Mouse (Mus musculus) forebrain, postnatal 0 days (tissue): ENCODE results near the gene Acly. TPM values are rescaled to one million over a fixed set of nuclear protein-coding genes. Genes with fewer than 3 reads are reported as not detected.

Experiments
- ATAC-seq: fragments of 200-750 bp; cut with Nextera tagmentation; 2 replicates; pipeline ENCODE4 v1.8.0; 2017; ENCODE audit warnings: mild to moderate bottlenecking, moderate library complexity
- DNase-seq: peaks from one replicate; pipeline ENCODE4 v3.0.0-alpha.2; 2015
- H3K27ac ChIP-seq: fragments of 300-500 bp; sonication (generic); 2 replicates; pipeline ENCODE4 v1.5.1; 2014; ENCODE audit warnings: low read depth, mild to moderate bottlenecking, antibody characterized with exemption, low read length, moderate library complexity, mixed read lengths
- H3K27me3 ChIP-seq: fragments of 300-500 bp; sonication (generic); 2 replicates; pipeline ENCODE4 v1.6.1; 2014; ENCODE audit warnings: mild to moderate bottlenecking, low read length, mixed read lengths; ENCODE audit not compliant: insufficient read depth
- H3K36me3 ChIP-seq: fragments of 300-500 bp; sonication (generic); 2 replicates; pipeline ENCODE4 v1.6.1; 2014; ENCODE audit warnings: mild to moderate bottlenecking, moderate library complexity; ENCODE audit not compliant: insufficient read depth
- H3K4me1 ChIP-seq: fragments of 300-500 bp; sonication (generic); 2 replicates; pipeline ENCODE4 v1.6.1; 2014; ENCODE audit warnings: antibody characterized with exemption; ENCODE audit not compliant: insufficient read depth
- H3K4me2 ChIP-seq: fragments of 300-500 bp; sonication (generic); 2 replicates; pipeline ENCODE4 v1.6.1; 2014; ENCODE audit warnings: low read depth, mild to moderate bottlenecking, moderate library complexity
- H3K4me3 ChIP-seq: fragments of 300-500 bp; sonication (generic); 2 replicates; pipeline ENCODE4 v1.5.1; 2014; ENCODE audit warnings: low read depth, low read length, mixed read lengths
- H3K9ac ChIP-seq: fragments of 300-500 bp; sonication (generic); 2 replicates; pipeline ENCODE4 v1.6.1; 2014; ENCODE audit warnings: mild to moderate bottlenecking
- H3K9me3 ChIP-seq: fragments of 300-500 bp; sonication (generic); 2 replicates; pipeline ENCODE4 v1.6.1; 2016; ENCODE audit warnings: low read length
- CTCF ChIP-seq: sonication (generic); IDR thresholded peaks from 2 replicates; pipeline ENCODE4 v1.5.1; 2016; ENCODE audit warnings: antibody characterized with exemption, control low read depth, low read depth
- WGBS: fragments of 180-500 bp; shearing (Covaris S2); extraction: QIAGEN DNeasy Blood & Tissue Kit; methylation state at CpG from one replicate; pipeline ENCODE4 v1.1.7; 2014; 5-methylcytosine and 5-hydroxymethylcytosine counted together
- polyA plus RNA-seq: library from polyadenylated mRNA; unstranded; fragments of >200 nt; fragmentation: Nextera tagmentation; extraction: Ambion mirVana; gene quantifications from 2 replicates; pipeline ENCODE4 v1.2.1, GENCODE M21; 2015
- total RNA-seq: library from RNA; depleted of rRNA; stranded (reverse); fragments of >200 nt; gene quantifications from 2 replicates; pipeline ENCODE4 v1.2.3, GENCODE M21; 2014

Acly gene
- total and polyA plus RNA-seq, 2 experiments from 2014 or later, result 109 to 203 TPM

DNA sequence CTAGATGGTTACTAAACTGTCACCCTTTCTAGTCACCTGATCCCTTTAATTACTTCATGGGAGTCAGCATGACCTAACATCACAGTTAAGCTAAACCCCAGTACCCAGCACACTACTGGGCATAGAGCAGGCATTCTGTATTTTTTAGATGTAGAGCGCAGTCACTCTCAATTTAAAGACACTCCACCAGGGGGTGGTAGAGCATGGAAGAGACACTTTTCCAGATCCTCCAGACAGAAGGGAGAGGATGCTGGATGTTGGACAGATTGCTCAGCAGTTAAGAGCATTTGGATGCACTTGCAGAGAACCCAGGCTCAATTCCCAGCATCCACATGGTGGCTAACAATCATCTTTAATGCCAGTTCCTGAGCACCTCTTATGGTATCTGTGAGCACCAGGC is 15.4 kb downstream of the Acly start:
- DNase-seq, result peak; percentile 68
- no peak overlapping the region for H3K9ac ChIP-seq
- ATAC-seq, result peak; percentile 36; the same call in 1 of the 2 replicates
- no peak overlapping the region for H3K4me2 ChIP-seq
- no peaks in the 10 kb centered on the region for H3K9me3 ChIP-seq
- no peaks in the 10 kb centered on the region for H3K4me1 ChIP-seq
- WGBS, result 78% methylated on average over 1 of the region's 1 CpGs
- TF ChIP-seq CTCF, result peak; percentile 68
- H3K27ac ChIP-seq, result no peak overlapping the region
- H3K27me3 ChIP-seq, result no peaks in the 10 kb centered on the region
- H3K4me3 ChIP-seq, result no peak overlapping the region
- peaks cover 78% of the 10 kb centered on the region for H3K36me3 ChIP-seq

DNA sequence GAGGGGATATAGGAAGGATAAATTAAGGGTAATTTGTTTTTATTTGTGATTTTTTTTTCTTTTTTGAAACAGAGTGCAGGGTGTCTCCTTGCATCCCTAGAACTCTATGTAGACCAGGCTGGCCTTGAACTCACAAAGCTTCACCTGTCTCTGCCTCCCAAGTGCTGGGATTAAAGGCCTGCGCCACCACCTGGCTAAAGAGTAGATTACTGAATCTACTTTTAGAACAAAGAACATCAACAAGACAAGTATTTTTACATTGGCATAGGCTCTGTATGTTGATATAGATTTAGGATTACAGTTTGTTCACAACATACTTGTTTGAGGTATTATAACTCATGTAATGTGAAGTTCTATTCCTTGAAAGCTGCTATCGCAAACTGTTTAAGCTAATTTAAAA is 17.2 kb downstream of the Acly start:
- no peaks in the 10 kb centered on the region for H3K9me3 ChIP-seq
- H3K27ac ChIP-seq, result no peak overlapping the region
- peak; percentile 17; the same call in 1 of the 2 replicates for TF ChIP-seq CTCF
- H3K4me3 ChIP-seq, result no peak overlapping the region
- no peak overlapping the region for H3K4me2 ChIP-seq
- peaks cover 75% of the 10 kb centered on the region for H3K36me3 ChIP-seq
- ATAC-seq (no peak), DNase-seq (no peak)
- H3K4me1 ChIP-seq, result no peaks in the 10 kb centered on the region
- H3K9ac ChIP-seq, result no peak overlapping the region
- 94% methylated on average over 2 of the region's 2 CpGs for WGBS
- no peaks in the 10 kb centered on the region for H3K27me3 ChIP-seq

DNA sequence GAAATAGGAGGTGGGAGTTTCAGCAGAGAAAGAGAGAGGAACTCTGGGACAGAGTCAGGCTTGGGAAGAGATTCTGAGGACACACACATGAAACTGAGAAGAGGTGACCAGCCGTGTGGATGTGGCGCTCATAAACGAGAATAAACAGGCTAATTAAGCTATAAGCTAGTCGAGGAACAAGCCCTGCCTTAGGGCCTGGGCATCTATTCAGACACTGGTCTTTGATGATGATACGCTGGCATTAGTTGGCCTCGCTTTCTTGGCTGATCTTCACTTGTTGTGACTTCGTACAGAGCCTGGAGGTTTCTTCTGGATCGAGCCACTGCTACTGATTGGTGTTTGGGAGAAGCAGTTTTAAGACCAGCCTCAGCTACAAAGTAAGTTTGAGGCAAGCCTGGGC is 21.8 kb downstream of the Acly start:
- H3K9me3 ChIP-seq, result no peaks in the 10 kb centered on the region
- no peak for ATAC-seq
- no peak overlapping the region for H3K9ac ChIP-seq
- WGBS, result 81% methylated on average over 8 of the region's 8 CpGs
- no peak overlapping the region for H3K4me2 ChIP-seq
- H3K27ac ChIP-seq, result no peak overlapping the region
- no peaks in the 10 kb centered on the region for H3K27me3 ChIP-seq
- H3K4me1 ChIP-seq, result no peaks in the 10 kb centered on the region
- H3K4me3 ChIP-seq, result no peak overlapping the region
- TF ChIP-seq CTCF, result no peak
- peaks cover 75% of the 10 kb centered on the region for H3K36me3 ChIP-seq
- DNase-seq, result no peak

DNA sequence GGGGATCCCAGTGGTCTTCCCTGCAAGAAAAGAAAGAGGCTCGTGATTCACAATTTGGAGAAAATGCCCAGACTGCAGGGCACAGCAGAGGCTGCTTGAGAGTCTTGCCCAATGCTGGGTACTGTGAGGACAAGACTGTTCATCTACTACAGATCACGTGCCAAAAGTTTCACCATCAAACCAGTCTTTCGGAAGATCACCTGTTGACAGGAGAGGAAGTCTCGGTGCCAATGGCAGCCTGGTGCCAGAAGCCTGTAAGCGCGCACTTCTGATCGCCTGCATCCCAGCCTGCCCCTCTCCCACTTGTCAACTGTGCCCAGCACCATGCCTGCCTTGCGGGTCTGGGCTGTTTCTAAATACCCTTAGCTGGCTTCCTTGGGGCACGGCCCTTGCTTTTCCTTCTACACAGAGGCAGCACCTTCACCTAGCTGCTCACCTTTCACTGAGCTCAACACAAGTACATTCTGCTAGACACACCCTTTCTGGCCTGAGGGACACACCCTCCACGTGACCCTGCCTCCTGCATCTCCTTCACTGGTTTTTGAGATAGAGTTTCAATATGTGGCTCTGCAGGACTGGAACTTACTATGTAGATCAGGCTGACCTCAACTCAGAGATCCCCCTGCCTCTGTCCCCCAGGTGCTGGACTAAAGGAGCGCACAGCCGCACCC is 22.7 kb downstream of the Acly start:
- TF ChIP-seq CTCF, result no peak
- no peaks in the 10 kb centered on the region for H3K27me3 ChIP-seq
- no peak for DNase-seq
- H3K4me1 ChIP-seq, result no peaks in the 10 kb centered on the region
- WGBS, result 88% methylated on average over 12 of the region's 12 CpGs
- H3K9me3 ChIP-seq, result no peaks in the 10 kb centered on the region
- H3K4me2 ChIP-seq, result no peak overlapping the region
- H3K27ac ChIP-seq, result no peak overlapping the region
- ATAC-seq, result no peak
- no peak overlapping the region for H3K9ac ChIP-seq
- H3K36me3 ChIP-seq, result peaks cover 81% of the 10 kb centered on the region
- no peak overlapping the region for H3K4me3 ChIP-seq

DNA sequence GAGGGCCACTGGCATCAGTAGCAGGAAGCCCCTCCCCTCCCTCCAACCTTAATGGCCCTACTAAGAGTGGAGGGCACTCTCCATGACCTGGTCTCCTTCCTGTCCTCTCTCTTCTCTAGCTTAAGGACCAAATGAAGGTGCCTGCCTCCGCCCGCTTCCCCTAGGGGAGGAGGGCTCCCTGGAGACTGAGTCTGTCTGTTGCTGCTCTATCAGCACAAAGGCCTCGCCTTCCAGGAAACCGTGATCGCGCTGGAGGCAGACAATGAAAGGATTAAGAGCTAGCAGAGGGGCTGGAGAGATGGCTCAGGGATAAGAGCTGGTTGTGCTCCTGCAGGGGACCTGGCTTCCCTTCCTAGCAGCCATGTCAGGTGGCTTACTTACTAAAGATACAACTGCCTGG is 26.5 kb downstream of the Acly start:
- H3K36me3 ChIP-seq, result peaks cover 93% of the 10 kb centered on the region
- WGBS, result 14% methylated on average over 6 of the region's 6 CpGs
- no peak overlapping the region for H3K27ac ChIP-seq
- TF ChIP-seq CTCF, result no peak
- no peak overlapping the region for H3K9ac ChIP-seq
- ATAC-seq (no peak), DNase-seq (no peak)
- H3K4me2 ChIP-seq, result no peak overlapping the region
- H3K4me1 ChIP-seq, result no peaks in the 10 kb centered on the region
- no peaks in the 10 kb centered on the region for H3K27me3 ChIP-seq
- no peaks in the 10 kb centered on the region for H3K9me3 ChIP-seq
- H3K4me3 ChIP-seq, result no peak overlapping the region

DNA sequence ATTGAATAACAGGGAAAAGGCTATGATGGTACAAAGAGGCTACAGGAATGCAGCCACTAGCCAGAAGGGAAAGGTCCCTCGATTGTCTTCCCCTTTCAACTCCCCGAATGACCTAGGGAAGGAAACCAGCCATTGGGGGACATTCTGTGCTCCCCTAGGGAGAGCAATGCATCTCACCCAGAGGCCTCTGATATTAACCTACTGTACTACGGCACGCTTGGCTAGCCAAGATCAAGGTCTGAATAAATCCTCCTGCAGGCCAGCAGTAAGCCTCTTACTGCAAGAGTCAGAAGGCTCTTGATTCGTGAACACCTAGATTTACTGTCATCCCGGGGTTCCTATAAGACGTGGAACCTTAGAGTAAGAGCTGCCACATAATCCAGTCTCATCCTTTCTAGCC is 27.1 kb downstream of the Acly start:
- Histone ChIP-seq H3K4me2 (no peak overlapping the region), H3K4me1 (no peaks in the 10 kb centered on the region), H3K27me3 (no peaks in the 10 kb centered on the region), H3K36me3 (peaks cover 96% of the 10 kb centered on the region), H3K27ac (no peak overlapping the region), H3K4me3 (no peak overlapping the region), H3K9me3 (no peaks in the 10 kb centered on the region), H3K9ac (no peak overlapping the region)
- DNase-seq (no peak), ATAC-seq (no peak)
- WGBS, result 80% methylated on average over 7 of the region's 7 CpGs
- TF ChIP-seq CTCF, result no peak

DNA sequence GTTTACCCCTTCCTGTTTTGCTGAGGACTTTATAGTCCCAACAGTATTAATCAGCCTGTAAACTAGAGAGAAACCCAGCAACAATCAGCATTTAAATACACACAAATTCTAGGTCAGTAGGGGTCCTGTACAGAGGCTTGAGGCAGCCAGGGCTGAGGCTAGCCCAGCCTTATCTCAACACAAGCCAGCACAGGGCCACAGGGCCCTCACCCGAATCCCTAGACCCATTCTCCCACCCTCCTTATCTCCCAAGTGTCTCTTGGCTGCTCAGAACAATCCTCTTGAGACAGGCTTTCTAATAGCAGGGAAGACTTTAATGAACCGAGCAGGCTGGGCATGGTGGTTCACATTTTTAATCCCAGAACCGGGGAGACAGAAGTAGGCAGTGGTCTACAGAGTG is 27.6 kb downstream of the Acly start:
- no peak for DNase-seq
- Histone ChIP-seq H3K9ac (no peak overlapping the region), H3K9me3 (no peaks in the 10 kb centered on the region), H3K27me3 (no peaks in the 10 kb centered on the region), H3K4me3 (no peak overlapping the region), H3K36me3 (peaks cover 96% of the 10 kb centered on the region), H3K4me1 (no peaks in the 10 kb centered on the region), H3K4me2 (no peak overlapping the region), H3K27ac (no peak overlapping the region)
- no peak for ATAC-seq
- WGBS, result 76% methylated on average over 3 of the region's 3 CpGs
- no peak for TF ChIP-seq CTCF

DNA sequence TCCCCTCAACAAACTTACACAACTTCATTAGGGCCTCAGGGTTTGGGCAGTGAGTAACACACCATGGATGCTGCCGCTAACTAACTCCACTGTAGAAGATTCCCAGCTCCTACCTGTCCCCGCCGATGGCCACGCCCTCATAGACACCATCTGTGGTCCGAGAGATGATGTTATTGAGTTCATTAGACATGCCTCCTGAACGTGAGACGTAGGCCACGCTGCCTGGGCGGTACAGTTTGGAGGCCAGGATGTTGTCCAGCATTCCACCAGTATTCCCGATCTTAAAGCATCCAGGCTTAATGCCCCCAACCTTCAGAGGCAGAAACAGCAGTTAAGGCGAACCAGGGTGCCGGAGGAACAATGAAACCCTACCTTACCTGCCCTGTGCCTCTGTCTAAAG is 34.0 kb downstream of the Acly start:
- H3K27ac ChIP-seq, result no peak overlapping the region
- no peak for TF ChIP-seq CTCF
- no peak for ATAC-seq

More for the DNA sequence above, 34.0 kb downstream of the Acly start:
- WGBS, result 92% methylated on average over 12 of the region's 12 CpGs
- no peak for DNase-seq
- no peaks in the 10 kb centered on the region for H3K27me3 ChIP-seq
- no peak overlapping the region for H3K4me2 ChIP-seq
- peaks cover 95% of the 10 kb centered on the region for H3K36me3 ChIP-seq
- no peak overlapping the region for H3K9ac ChIP-seq
- no peaks in the 10 kb centered on the region for H3K4me1 ChIP-seq
- H3K9me3 ChIP-seq, result no peaks in the 10 kb centered on the region
- H3K4me3 ChIP-seq, result no peak overlapping the region
